Mouse (Mus musculus): ENCODE measurements around the gene Asl.

The Asl gene

DNA sequence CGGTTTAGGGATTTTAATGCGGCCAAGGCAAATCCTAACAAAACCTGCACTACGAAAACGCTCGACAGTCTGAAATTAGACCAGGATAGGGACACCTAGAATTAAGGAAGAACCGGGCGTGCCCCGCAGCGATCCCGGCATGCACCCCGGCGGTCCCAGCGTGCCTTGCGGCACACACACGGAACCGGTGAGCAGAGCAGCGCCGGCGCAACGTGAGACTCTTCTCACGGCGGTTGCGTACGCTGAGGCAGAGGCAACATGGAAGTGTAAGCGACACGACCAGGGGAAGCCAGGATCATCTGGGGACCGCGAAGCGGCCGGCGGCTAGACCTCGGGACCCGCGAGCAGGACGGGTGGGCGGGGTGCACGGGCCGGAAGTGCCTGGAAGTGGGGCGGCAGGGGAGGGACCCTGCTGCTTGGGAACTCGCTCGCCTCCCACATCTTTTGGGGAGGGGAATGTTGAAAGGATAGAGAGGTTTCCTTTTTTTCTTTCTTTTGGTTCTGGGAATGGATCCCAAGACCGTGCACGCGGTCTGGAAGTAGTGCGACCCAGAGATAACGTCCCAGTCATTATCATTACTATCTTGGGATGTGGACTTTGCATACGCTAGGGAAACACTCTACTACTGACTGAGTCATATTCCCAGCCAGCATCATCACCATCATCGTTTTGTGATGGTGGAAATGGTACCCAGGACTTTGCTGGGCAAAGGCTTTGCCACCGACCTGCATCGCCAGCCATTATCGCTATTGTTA is at the start of gene Asl, which contains the start of gene Crcp:
Gene Asl (minus strand): TSS at position 106 of the 756 bp plus-strand sequence.
Gene Crcp (plus strand): TSS at position 149 of the 756 bp plus-strand sequence.
- peak; percentile 58 for DNase-seq (ENCODE audit: low spot score)

DNA sequence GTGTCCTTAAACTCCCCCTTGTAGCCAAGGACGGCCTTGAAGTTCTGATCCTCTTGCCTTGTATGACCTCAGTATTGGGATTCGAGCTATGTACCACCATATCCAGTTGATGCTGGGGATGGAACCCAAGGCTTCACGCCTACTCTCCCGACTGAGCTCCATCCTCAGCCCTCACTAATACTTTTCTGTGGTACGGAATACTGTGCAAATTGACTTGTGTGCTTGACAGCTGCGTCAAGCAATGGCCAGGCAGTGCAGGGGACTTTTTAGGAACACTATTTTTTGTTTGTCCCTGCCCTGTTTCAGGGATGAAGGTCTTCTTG is 49.7 kb upstream of the Asl start:
- DNase-seq (ENCODE audit: low spot score), result no peak

DNA sequence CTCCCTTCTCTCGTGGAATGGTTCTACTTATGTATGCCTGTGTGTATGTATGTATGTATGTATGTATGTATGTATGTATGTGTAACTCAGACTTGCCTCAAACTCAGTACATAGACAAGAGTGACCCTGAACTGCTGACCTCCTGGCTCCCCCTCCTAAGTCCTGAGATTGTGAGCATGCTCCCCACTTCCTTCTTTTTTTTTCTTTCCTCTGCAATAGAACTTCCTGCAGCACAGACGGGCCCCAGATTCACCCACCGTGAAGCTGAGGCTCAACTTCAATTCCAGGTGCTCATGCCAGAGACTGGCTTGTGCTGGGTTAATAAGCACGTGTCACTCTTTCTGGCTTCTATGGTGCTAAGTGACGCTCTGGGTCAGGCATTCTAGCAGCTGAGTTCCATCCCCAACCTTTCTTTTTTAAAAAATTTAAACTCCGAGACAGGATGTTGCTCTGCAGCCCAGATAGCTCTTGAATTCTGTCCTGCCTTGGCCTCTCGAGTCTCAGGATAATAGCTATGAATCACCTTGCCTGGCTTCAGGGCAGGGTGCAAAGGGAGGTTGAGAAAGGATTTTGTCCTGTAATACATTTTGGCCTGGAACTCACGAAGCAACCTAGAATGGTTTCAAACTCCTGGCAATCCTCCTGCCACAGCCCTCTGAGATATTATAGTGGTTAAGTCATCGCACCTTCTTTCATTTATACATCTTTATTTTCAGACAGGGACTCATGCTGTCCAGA is 49.2 kb upstream of the Asl start:
- no peak for DNase-seq (ENCODE audit: low spot score)

GRCm38 (mm10) chr5:130076396-130076795 is 47.3 kb upstream of the Asl start:
- no peak for DNase-seq (ENCODE audit: low spot score)

DNA sequence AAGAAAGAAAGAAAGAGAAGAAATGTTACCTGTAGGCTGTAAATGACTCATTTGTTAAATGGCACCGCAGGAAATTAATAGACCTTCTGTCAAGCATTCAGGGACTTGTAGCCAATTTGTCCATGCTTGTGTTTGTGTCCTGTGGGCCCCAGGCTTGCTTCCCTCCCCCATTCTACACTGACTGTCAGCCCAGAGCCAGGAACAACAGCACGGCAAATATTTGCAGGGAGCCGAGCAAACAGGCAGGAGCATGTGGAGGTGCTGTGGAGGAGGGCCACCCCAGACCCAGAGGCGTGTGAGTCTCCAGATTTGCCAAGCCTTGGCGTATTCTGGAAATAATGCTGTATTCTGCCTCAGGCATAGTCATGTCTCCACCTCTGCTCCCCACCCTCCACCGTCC is 45.4 kb upstream of the Asl start:
- no peak for DNase-seq (ENCODE audit: low spot score)

DNA sequence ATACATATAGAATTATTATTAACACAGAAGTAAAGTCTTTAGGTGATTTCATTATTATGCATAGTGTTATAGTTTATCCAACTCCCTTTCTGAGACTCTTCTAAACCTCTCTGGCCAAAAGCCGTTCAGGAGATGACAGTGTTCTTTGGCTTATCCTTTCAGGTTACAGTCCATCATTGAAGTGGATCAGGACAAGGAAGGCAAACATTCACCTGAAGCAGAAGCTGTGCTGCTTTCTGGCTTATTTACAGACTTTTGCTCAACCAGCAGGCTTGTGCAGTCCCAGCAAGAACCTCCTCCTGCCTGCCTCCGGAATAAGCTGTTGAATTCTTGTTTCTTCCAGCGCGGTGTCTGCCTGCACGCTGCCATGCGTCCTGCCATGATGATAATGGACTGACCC is 44.0 kb upstream of the Asl start, which contains the start of gene Tpst1:
Gene Tpst1 (plus strand): TSS at position 301 of the 400 bp plus-strand sequence.
- DNase-seq (ENCODE audit: low spot score), result no peak

- DNase-seq (ENCODE audit: low spot score), result no peak
Observed at GRCm38 (mm10) chr5:130067841-130068264, 38.8 kb upstream of the Asl start.

DNA sequence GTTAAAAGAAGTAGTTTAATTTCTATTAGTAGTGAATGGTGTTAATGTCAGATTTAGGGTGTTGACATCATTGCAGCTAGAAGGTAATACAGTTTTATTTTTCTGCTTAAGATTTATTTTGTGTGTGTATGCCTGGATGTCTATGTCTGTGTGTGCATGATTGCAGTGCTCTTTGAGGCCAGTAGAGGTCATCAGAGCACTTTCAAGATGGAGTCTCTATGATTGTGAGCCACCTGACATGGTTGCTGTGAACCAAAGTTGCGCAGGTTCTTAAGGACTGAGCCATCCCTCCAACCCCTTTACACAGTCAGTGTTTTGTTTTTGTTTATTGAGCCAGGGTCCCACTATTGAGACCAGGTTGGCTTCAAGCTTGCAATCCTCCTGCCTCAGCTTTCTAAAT is 36.5 kb upstream of the Asl start:
- DNase-seq (ENCODE audit: low spot score), result no peak

DNA sequence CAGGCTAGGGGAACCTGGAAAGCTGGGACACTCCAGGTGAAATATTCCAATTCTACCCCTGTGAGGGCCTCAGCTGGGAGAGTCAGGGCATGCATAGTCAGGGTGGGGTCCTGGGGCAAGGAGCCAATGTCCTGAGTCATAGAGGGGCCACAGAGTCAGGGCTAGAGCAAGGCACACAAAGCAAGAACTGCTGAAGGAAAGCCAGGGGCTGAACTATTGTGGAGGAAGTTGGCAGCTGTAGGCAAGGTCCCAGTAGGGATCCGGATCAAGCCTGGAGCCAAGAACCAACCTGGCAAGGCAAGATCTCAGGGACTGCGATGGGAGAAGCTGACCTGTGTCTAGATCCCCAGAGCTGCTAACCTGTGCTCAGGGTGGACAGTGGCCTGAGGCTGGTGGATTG is 34.7 kb upstream of the Asl start:
- no peak for DNase-seq (ENCODE audit: low spot score)

DNA sequence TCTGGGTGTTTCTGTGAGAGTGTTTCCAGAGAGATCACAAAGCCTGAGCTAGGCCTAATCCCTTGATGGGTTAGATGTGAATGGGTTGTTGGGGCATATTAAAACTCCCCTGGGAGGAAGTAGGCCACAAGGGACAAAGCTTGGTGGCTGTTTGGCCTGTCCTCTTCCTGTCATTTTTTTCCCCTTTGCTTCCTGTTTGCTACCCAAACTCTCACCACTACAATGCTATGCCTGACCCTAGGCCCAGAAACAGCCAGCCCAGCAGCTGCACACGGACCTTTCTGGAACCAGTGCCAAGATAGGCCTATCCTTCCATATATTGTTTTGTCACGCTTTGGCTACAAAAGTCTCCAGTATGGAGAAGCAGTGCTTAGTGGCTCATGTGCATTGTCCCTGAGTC is 33.0 kb upstream of the Asl start:
- DNase-seq (ENCODE audit: low spot score), result no peak

DNA sequence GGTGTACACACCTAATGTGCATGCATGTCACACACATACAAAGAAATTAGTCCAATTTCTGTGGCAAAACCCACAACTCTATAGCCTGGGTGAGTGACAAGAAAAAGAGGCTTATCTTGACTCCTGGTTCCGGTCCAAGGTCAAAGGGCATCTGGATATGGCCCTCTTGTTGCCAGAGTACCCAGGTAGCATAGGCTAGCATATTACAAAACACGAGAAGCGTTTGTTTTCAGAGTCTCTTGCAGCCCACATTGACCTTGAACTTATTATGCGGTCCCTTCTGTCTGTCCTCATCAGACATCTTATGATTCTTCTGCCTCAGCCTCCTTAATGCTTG is 31.2 kb upstream of the Asl start:
- no peak for DNase-seq (ENCODE audit: low spot score)

DNA sequence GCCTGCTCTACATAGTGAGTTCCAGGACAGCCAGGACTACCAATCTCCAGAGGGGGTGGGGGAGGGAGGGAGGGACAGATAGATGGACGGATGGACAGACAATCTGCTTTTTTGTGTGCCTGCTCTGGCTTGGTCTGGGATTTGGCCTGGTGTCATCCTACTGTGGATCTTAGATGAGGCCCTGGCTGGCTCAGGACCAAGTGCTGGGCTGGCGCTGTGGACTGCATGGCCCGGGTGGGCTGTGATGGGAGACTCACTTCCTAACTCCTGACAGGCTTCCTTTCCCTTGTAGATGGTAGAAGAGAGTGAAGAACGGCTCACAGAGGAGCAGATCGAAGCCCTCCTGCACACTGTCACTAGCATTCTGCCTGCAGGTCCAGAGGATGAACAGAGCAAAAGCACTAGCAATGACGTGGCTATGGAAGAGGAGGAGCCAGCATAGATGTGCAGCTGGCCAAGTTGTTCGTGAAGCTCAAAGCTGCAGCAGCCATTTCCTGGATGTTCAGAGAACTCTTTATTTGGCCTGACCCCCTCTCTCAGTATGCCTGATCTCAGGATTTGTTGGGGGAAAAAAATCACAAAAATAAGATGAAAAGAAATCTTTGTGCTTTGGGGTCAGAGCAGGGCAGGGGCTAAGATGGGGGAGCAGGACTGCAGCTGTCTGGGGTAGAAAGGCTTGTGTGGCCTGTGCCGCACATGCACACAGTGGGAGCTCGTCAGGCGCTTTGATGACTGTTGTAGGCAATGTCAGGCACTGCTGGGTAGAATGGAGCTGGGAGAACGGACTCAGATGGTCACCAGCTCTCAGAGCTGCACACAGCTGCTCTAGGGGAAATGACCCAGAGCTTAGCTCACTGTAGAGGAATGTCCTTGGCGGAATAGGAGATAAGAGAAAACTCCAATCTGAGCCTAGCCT is 30.6 kb upstream of the Asl start:
- DNase-seq (ENCODE audit: low spot score), result no peak

DNA sequence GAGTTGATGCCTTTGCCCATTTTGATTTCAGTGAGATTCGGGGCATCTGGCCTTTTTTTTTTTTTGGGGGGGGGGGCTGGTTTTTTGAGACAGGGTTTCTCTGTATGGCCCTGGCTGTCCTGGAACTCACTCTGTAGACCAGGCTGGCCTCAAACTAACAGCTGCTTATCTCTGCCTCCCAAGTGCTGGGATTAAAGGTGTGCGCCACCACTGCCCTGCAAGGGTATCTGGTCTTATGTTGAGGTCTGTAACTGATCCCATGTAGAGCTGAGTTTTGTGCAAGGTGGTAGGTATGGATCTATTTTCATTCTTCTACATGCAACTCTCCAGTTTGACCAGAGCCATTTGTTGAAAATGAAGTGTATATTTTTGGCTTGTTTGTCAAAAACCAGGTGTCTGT is 27.3 kb upstream of the Asl start:
- no peak for DNase-seq (ENCODE audit: low spot score)

DNA sequence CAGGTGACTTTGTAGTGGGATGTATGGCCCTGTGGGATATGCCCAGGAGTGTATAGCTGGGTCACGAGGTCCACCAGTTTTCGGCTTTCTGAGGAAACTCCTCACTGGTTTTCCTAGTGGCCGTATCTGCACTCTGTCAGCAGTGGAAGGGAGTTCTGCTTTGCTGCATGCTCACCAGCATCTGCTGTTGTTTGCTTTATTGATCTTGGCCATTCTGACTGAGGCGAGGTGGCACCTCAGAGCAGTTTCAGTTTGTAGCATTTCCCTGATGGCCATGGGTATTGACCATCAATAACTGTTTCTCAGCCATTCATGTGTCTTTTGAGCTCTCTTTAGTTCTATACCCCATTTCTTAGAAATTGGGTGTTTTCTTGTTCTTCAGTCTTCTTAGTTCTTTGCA is 26.6 kb upstream of the Asl start:
- no peak for DNase-seq (ENCODE audit: low spot score)

- no peak for DNase-seq (ENCODE audit: low spot score)
Observed at GRCm38 (mm10) chr5:130052955-130053354, 23.9 kb upstream of the Asl start.

DNA sequence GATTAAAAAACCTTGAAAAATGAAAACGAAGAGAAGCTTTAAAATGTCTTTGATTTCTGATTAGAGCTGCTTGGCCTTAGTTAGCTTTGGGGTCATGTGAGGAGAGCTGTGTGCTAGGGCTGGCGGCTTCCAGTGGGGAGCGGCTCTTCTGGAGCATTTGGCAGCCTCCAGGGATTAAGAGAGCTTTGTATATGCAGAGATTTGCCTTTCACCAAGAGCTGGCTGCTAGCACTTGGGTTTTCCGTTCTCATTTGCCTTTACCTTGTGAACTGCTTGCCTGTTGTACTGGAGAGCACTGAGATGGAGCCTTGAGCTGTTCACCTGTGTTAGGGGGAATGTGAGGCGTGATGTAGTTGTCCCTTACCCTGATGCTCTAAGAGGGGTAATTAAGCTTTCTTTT is 23.5 kb upstream of the Asl start:
- no peak for DNase-seq (ENCODE audit: low spot score)

DNA sequence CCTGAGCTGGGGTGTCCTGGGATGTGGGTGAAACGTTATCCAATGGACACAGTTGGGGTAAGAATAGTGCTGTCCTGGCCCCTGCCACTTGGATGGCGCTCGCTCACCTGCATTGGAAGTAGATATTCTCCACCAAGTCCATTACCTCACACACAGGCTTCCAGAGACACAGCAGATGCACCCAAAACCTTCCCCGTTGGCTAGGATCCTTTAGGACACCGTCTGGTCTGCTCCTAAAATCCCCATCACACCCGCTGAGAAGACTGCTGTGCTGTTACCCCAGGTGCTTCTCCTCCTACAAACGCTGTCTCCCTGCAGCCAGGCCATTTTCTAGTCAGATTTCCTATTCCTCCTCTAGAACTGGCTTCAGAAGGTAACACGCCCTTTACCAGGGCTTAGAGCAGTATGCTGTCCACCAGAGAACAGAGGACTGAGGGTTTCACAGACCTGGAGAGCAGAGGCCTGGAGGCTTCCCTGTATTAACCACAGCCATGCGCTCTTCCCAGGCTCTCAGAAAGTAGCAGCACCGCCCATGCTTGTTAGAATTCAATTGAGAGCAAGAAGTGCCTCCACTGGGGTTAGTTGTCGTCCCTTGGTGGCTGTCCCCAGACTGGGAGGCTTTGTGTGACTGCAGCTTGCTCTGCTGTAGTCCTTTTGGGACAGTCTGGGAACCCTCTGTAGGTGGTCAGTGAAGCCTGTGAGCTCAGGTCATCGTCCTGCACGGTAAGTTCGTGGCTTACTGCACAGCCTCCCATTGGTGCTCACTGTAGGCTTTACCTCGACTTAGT is 22.2 kb upstream of the Asl start:
- no peak for DNase-seq (ENCODE audit: low spot score)

GRCm38 (mm10) chr5:130050416-130050815 is 21.4 kb upstream of the Asl start:
- no peak for DNase-seq (ENCODE audit: low spot score)

- no peak for DNase-seq (ENCODE audit: low spot score)
Observed at GRCm38 (mm10) chr5:130048786-130049520, 19.9 kb upstream of the Asl start.

DNA sequence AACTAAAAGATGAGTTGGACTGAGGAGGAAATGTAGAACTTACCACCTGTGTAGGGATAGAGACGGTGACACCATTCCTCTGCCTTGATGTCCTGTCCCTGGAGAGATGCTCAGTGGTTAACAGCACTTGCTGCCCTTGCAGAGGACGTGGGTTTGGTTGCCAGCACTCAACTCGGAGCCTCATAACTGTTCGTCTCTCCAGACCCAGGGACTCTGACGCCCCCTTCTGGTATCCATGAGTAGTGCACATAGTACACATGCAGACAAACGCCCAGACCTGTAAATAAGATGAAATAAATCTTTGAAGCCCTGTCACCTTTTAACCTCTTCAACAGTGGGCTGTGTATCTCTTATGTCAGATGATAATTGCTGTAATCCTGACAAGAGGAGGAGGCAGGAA is 18.0 kb upstream of the Asl start:
- no peak for DNase-seq (ENCODE audit: low spot score)

DNA sequence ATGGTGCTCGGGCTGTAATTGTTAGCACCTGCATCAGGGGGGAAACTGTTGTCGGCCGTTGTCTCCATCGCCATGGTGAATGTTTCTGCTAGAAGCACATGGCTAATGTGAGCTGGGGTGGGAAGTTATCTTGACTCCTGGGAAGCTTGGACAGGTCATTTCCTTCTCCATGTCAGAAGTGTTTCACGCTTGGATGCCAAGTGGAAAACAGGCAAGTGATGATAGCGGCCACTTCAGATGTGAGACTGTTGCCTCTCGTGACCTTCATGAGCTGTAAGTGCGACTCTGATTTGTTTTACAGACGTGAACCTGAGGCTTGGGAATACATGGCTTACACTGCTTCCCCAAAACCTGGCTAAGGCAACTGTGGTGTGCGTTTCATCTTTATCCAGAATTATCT is 17.5 kb upstream of the Asl start:
- no peak for DNase-seq (ENCODE audit: low spot score)

Data from ovary, adult 18-20 months (tissue).